Mouse (Mus musculus) intestine, embryonic 15.5 days (tissue): ENCODE measurements around the gene Col5a1. TPM values are rescaled to one million over a fixed set of nuclear protein-coding genes. Genes with fewer than 3 reads are reported as not detected.

Experiments
- ATAC-seq: fragments of 200-750 bp; cut with Nextera tagmentation; 2 replicates; pipeline ENCODE4 v1.8.0; 2017; ENCODE audit warnings: moderate TSS enrichment, moderate library complexity
- H3K27ac ChIP-seq: fragments of 300-500 bp; sonication (generic); 2 replicates; pipeline ENCODE4 v1.5.1; 2015; ENCODE audit warnings: mild to moderate bottlenecking, inconsistent platforms
- H3K27me3 ChIP-seq: fragments of 300-500 bp; sonication (generic); replicated peaks from 2 replicates; pipeline ENCODE4 v1.6.1; 2015; ENCODE audit warnings: inconsistent platforms
- H3K36me3 ChIP-seq: fragments of 300-500 bp; sonication (generic); 2 replicates; pipeline ENCODE4 v1.6.1; 2015; ENCODE audit warnings: inconsistent platforms
- H3K4me1 ChIP-seq: fragments of 300-500 bp; sonication (generic); replicated peaks from 2 replicates; pipeline ENCODE4 v1.6.1; 2015; ENCODE audit warnings: inconsistent platforms
- H3K4me2 ChIP-seq: fragments of 300-500 bp; sonication (generic); replicated peaks from 2 replicates; pipeline ENCODE4 v1.6.1; 2015; ENCODE audit warnings: mild to moderate bottlenecking, inconsistent platforms
- H3K4me3 ChIP-seq: fragments of 300-500 bp; sonication (generic); replicated peaks from 2 replicates; pipeline ENCODE4 v1.5.1; 2015; ENCODE audit warnings: inconsistent platforms
- H3K9ac ChIP-seq: fragments of 300-500 bp; sonication (generic); 2 replicates; pipeline ENCODE4 v1.6.1; 2015; ENCODE audit warnings: inconsistent platforms
- H3K9me3 ChIP-seq: fragments of 300-500 bp; sonication (generic); 2 replicates; pipeline ENCODE4 v1.6.1; 2016; ENCODE audit warnings: inconsistent platforms
- WGBS: fragments of 180-500 bp; shearing (Covaris S2); methylation state at CpG from one replicate; pipeline ENCODE4 v1.1.7; 2015; 5-methylcytosine and 5-hydroxymethylcytosine counted together
- polyA plus RNA-seq: library from polyadenylated mRNA; unstranded; fragments of >200 nt; fragmentation: Nextera tagmentation; extraction: Ambion mirVana; gene quantifications from 2 replicates; pipeline ENCODE4 v1.2.1, GENCODE M21; 2015

The Col5a1 gene
- polyA plus RNA-seq, 1 experiment from 2014 or later, result 97.9 TPM

DNA sequence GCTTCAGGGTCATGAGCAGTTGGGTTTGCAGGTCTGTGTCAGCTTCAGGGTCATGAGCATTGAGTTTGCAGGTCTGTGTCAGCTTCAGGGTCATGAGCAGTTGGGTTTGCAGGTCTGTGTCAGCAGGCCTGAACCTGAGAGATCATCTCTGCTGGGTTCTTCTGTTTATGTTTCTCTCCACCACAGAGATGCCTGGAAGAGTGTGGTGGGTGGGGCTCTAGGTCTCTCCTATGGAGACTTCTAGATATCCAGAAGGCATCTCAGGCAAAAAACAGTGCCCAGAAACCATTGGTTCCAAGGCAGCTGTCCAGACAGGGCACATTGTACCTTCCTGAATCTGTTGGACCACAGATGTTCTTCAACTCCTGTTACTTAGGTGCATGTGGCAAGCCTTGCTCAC, 96.9 kb downstream of the Col5a1 start:
- no peak for ATAC-seq
- Histone ChIP-seq H3K27me3 (no peaks in the 10 kb centered on the region), H3K9me3 (no peaks in the 10 kb centered on the region), H3K4me1 (0 out of 2 replicates have a peak, but pooled peaks cover 4% of the 10 kb centered on the region), H3K4me3 (no peak overlapping the region), H3K4me2 (no peak overlapping the region), H3K9ac (no peak overlapping the region), H3K36me3 (peaks cover 9% of the 10 kb centered on the region; the same call in 1 of the 2 replicates), H3K27ac (no peak overlapping the region)

DNA sequence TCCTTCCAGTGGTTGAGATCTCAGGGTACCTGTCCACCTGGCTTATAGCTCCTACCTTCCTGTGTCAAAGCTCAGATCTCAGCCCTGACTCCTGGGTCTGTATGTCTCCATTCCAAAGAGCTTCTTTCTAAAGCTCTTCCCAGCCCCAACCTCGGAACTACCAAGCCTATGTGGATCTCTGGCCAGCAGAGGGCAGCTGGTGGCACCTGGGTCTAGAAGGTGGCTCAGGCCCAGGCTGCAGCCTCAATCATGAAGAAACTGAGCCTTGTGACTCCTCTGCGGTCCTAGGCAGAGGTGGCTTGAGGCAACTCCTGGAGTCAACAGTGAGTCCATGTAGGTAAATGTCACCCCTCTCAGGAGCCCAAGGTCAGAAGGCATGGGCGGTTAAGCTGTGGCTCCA, 97.7 kb downstream of the Col5a1 start:
- peak; percentile 43; the same call in 1 of the 2 replicates for ATAC-seq
- WGBS, result 51% methylated on average over 3 of the region's 3 CpGs
- no peak overlapping the region for H3K4me2 ChIP-seq
- H3K9ac ChIP-seq, result no peak overlapping the region
- H3K36me3 ChIP-seq, result peaks cover 9% of the 10 kb centered on the region; the same call in 1 of the 2 replicates
- H3K4me1 ChIP-seq, result 0 out of 2 replicates have a peak, but pooled peaks cover 4% of the 10 kb centered on the region
- H3K4me3 ChIP-seq, result no peak overlapping the region
- H3K27ac ChIP-seq, result no peak overlapping the region
- H3K9me3 ChIP-seq, result no peaks in the 10 kb centered on the region
- H3K27me3 ChIP-seq, result no peaks in the 10 kb centered on the region

DNA sequence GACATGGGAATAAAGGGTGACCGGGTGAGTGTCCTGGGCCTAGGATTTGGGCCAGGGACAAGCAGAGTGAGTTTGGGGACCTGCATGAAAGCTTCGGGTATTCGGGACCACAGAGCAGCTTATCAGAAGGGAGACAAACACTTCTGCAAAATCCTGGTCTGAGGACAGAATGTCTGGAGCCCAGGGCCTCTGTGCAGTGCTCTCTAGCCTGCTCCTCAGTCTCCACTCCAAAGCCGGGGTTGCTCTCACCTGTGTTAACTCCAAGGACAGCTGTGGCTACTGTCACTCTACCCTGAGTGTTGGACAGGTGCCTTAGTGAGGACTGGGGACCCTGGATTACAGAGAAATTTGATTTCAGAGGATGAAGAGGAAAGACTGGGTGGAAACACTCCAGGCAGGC, 100.5 kb downstream of the Col5a1 start:
- no peak for ATAC-seq

DNA sequence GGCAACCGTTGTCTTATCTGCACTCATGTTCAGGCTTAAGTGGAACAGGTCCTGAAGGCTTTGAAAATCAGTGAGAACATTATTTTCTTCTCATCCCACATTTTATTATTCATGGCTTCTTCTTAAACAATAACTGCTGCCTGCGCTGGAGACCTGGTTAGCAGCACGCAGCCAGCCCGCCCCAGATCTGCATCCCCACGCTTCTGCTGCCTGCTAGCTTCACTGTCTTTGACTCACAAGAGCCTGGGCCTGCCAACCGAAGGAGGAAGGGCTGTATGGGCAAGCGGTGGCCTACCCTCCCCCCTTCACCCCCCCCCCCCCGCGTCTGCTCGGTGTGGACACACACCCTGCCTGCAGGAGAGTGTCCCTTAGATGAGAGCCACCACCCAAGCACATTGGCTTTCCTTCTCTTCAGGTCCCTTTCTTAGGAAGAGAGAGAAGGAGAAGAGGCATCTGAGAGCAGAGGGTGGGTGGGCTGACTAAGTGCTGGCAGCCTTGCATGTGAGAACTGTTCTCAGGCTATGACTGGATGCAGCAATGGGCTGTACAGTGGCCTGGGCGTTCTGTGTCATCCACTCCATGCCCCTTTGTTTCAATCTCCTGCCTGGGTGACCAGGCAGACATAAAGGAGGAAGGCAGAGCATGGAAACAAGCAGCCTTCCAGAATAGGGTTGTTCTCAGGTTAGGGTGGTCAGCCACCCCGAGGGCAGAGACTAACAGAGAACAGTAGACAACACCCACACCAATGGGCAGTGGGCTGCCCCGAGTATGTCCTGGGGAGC, 104.4 kb downstream of the Col5a1 start:
- H3K27me3 ChIP-seq, result no peaks in the 10 kb centered on the region
- no peak overlapping the region for H3K4me3 ChIP-seq
- 83% methylated on average over 13 of the region's 13 CpGs for WGBS
- H3K4me1 ChIP-seq, result no peaks in the 10 kb centered on the region
- no peak for ATAC-seq
- H3K9me3 ChIP-seq, result no peaks in the 10 kb centered on the region
- no peak overlapping the region for H3K4me2 ChIP-seq
- H3K27ac ChIP-seq, result no peak overlapping the region
- H3K36me3 ChIP-seq, result no peaks in the 10 kb centered on the region; the same call in 1 of the 2 replicates
- H3K9ac ChIP-seq, result no peak overlapping the region

More for the DNA sequence above, 100.5 kb downstream of the Col5a1 start:
- H3K27ac ChIP-seq, result no peak overlapping the region
- H3K9ac ChIP-seq, result no peak overlapping the region
- no peak overlapping the region for H3K4me3 ChIP-seq
- H3K4me1 ChIP-seq, result 0 out of 2 replicates have a peak, but pooled peaks cover 3% of the 10 kb centered on the region
- no peak overlapping the region for H3K4me2 ChIP-seq
- peaks cover 9% of the 10 kb centered on the region for H3K36me3 ChIP-seq
- WGBS, result 86% methylated on average over 4 of the region's 4 CpGs
- H3K9me3 ChIP-seq, result no peaks in the 10 kb centered on the region
- no peaks in the 10 kb centered on the region for H3K27me3 ChIP-seq

DNA sequence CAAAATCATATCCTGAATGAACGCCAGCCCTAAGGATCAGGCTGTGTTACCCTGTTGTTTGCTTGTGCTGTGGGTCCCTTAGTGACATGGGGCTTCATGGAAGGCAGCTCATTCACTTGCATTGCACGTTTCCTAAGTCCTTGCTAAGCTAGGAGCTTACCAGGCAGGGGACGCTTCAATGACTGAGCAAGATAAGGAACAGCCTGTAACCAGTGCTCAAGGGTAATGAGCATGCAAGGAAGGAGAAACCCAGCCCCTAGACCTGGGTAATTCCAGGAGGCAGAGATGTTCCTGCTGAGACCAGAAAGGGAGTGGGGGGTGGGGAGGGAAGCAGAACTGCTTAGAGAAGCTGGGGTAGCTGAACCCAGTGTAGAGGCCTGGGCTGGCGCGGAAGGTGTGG, 107.2 kb downstream of the Col5a1 start:
- Histone ChIP-seq H3K27ac (no peak overlapping the region), H3K4me3 (no peak overlapping the region), H3K36me3 (peaks cover 6% of the 10 kb centered on the region), H3K4me2 (no peak overlapping the region), H3K9me3 (no peaks in the 10 kb centered on the region), H3K4me1 (no peaks in the 10 kb centered on the region), H3K9ac (no peak overlapping the region), H3K27me3 (no peaks in the 10 kb centered on the region)
- no peak for ATAC-seq
- 74% methylated on average over 5 of the region's 5 CpGs for WGBS

DNA sequence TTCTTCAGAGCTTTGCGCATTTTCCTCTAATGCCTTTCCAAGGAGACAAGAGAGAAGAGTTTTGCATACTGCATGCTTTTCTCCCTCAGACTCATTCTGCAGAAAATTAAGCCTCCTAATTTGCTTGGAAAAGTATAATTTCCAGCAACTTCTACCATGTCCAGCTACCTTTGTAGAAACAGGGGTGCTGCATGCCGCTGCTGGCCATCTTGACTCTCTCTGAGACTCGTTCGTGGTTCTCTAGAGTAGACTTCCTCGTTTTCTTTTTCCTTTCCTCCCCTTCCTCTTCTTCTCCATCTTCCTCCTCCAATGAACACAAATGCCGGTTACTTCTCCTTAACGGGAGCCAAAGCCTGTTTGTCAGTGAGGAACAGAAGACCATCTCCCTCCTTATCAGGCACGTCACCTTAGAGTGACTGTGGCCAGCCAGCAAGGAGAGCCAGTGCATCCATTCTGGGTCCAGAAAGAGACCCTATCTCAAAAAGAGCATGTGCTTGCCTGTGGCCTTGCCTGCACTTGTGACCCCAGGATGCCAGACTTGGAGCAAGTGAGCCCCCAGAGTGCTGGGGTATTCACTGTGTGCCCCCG, 113.9 kb downstream of the Col5a1 start:
- Histone ChIP-seq H3K27ac (no peak overlapping the region), H3K4me2 (no peak overlapping the region), H3K27me3 (no peaks in the 10 kb centered on the region), H3K4me1 (no peaks in the 10 kb centered on the region), H3K9me3 (no peaks in the 10 kb centered on the region), H3K4me3 (no peak overlapping the region), H3K36me3 (peaks cover 29% of the 10 kb centered on the region), H3K9ac (no peak overlapping the region)
- 86% methylated on average over 9 of the region's 9 CpGs for WGBS
- no peak for ATAC-seq

DNA sequence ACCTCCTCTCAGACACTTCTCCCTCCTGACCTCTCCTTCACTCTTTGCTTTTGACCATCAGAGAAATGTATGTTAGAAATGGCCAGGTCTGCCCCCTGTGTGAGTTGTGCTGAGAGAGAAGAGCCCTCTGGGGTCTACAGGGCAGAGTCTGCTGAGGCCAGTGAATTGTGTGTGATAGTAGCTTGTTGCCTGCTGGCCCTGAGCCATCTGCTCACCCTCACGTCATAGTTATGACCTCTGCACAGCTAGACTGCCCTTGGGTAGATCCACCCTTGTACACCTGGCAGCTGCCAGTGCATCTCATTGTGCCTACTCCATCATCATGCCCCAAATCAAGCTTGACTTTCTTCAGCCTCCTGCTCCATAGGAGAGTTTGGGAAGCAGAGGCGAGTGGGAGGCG, 114.4 kb downstream of the Col5a1 start:
- Histone ChIP-seq H3K36me3 (peaks cover 29% of the 10 kb centered on the region), H3K9ac (no peak overlapping the region), H3K9me3 (no peaks in the 10 kb centered on the region), H3K4me3 (no peak overlapping the region), H3K27me3 (no peaks in the 10 kb centered on the region), H3K4me1 (no peaks in the 10 kb centered on the region), H3K4me2 (no peak overlapping the region), H3K27ac (no peak overlapping the region)
- 75% methylated on average over 3 of the region's 3 CpGs for WGBS
- ATAC-seq, result no peak

DNA sequence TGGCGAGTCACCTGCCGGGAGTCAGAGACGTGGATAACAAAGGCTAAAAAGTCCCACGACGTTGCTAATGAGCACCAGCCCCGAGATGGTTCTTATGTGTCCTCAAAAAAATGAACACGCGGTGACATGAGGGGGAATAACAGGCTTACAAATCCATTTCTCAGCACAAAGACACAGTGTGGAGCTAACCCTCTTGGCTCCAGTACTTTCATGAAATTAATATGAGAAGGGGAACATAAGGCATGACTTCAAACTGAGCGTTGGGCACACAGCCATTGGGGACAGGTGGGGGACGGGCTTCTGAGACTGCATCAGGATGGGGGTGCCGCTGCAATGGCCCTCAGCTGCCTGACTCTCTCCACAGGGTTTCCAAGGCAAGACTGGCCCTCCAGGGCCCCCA, 115.0 kb downstream of the Col5a1 start:
- H3K27ac ChIP-seq, result no peak overlapping the region
- no peaks in the 10 kb centered on the region for H3K4me1 ChIP-seq
- H3K27me3 ChIP-seq, result no peaks in the 10 kb centered on the region
- ATAC-seq, result no peak
- no peak overlapping the region for H3K4me3 ChIP-seq
- peaks cover 29% of the 10 kb centered on the region for H3K36me3 ChIP-seq
- H3K9ac ChIP-seq, result no peak overlapping the region
- H3K9me3 ChIP-seq, result no peaks in the 10 kb centered on the region
- H3K4me2 ChIP-seq, result no peak overlapping the region
- 89% methylated on average over 11 of the region's 11 CpGs for WGBS

DNA sequence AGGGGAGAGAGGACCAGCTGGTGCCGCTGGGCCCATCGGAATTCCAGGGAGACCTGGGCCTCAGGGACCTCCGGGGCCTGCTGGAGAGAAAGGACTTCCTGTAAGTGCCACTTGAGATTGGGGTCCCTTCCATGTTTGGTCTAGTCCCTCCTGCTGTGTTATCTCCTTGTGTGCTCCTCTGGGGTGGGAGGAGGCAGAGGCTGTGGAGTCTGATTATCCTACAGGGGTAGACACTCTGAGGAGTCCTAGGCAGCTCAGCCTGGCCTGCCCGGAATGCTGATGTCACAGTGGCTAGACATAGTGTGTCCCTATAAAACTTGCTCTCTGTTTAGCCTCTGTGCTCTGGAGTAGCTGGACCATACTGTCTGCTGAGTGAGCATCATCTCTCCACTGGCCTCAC, 119.0 kb downstream of the Col5a1 start:
- 81% methylated on average over 4 of the region's 4 CpGs for WGBS
- no peak; the same call in 1 of the 2 replicates for ATAC-seq
- H3K27ac ChIP-seq, result no peak overlapping the region
- no peaks in the 10 kb centered on the region for H3K4me1 ChIP-seq
- H3K4me3 ChIP-seq, result no peak overlapping the region
- no peak overlapping the region for H3K9ac ChIP-seq
- H3K36me3 ChIP-seq, result peaks cover 17% of the 10 kb centered on the region; the same call in 1 of the 2 replicates
- no peaks in the 10 kb centered on the region for H3K9me3 ChIP-seq
- H3K27me3 ChIP-seq, result no peaks in the 10 kb centered on the region
- no peak overlapping the region for H3K4me2 ChIP-seq

DNA sequence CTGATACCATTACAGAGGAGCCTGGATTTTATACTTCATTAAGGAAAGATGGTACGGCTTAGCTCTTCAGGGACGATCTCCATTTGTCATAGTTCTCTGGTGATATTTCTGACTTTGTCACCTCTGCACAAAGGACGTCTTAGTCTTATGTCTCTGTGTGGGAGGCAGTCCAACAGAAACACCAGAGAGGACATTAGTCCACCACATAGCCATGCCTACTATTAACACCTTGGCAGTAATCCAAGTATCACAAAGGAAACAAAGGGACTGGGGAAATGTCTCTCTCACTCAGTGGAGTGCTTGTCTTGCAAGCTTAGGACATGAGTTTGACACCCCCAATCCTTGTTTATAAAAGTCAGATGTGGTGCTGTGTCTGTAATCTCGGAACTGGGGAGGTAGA, 122.0 kb downstream of the Col5a1 start:
- no peak for ATAC-seq
- no peak overlapping the region for H3K4me2 ChIP-seq
- H3K9me3 ChIP-seq, result no peaks in the 10 kb centered on the region
- no peak overlapping the region for H3K4me3 ChIP-seq
- peaks cover 17% of the 10 kb centered on the region; the same call in 1 of the 2 replicates for H3K36me3 ChIP-seq
- H3K27me3 ChIP-seq, result no peaks in the 10 kb centered on the region
- H3K4me1 ChIP-seq, result no peaks in the 10 kb centered on the region
- WGBS, result 56% methylated on average over 4 of the region's 4 CpGs
- no peak overlapping the region for H3K9ac ChIP-seq
- H3K27ac ChIP-seq, result no peak overlapping the region

DNA sequence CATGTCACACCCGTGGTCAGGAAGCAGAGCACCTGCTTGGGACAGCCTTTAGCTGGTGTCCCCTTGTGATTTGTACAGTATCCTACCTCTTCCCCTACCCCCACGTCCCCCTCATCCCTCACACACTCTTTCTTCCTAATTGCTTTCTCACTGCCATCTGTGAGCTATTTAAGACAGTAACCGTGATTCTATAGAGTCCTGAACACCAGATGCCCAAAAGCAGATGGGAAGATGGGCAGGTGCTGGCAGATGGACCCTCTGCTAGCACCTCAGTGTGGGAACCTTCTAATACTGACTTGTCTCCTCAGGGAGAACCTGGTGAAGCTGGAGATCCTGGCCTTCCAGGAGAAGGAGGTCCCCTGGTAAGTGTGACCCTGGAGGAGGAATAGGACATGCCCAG, 126.1 kb downstream of the Col5a1 start:
- 80% methylated on average over 3 of the region's 3 CpGs for WGBS
- no peaks in the 10 kb centered on the region for H3K27me3 ChIP-seq
- no peak overlapping the region for H3K27ac ChIP-seq
- H3K36me3 ChIP-seq, result peaks cover 9% of the 10 kb centered on the region
- no peaks in the 10 kb centered on the region for H3K9me3 ChIP-seq
- H3K9ac ChIP-seq, result no peak overlapping the region
- H3K4me1 ChIP-seq, result no peaks in the 10 kb centered on the region
- H3K4me3 ChIP-seq, result no peak overlapping the region
- no peak overlapping the region for H3K4me2 ChIP-seq
- ATAC-seq, result no peak

DNA sequence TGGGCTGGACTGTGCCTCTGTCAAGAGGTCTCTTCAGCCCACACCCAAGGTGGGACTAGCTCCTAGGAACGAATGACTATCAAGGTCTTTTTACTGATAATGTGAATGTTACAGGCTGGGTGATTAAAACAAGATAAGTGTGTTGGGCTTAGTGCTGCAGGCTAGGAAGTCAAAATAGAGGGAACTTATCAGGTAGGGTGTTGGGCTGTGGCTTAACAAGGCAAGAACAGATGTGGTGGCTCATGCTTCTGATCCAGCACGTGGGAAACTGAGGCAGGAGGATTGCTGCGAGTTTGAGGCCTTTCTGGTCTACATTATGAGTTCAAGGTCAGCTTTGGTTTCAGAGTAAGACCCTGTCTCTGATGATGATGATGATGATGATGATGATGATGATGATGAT, 128.6 kb downstream of the Col5a1 start:
- no peak overlapping the region for H3K27ac ChIP-seq
- H3K27me3 ChIP-seq, result no peaks in the 10 kb centered on the region
- WGBS, result 79% methylated on average over 3 of the region's 3 CpGs
- ATAC-seq, result no peak
- no peaks in the 10 kb centered on the region for H3K9me3 ChIP-seq
- peaks cover 14% of the 10 kb centered on the region; the same call in 1 of the 2 replicates for H3K36me3 ChIP-seq
- H3K4me3 ChIP-seq, result no peak overlapping the region
- no peak overlapping the region for H3K4me2 ChIP-seq
- H3K4me1 ChIP-seq, result no peaks in the 10 kb centered on the region
- no peak overlapping the region for H3K9ac ChIP-seq

DNA sequence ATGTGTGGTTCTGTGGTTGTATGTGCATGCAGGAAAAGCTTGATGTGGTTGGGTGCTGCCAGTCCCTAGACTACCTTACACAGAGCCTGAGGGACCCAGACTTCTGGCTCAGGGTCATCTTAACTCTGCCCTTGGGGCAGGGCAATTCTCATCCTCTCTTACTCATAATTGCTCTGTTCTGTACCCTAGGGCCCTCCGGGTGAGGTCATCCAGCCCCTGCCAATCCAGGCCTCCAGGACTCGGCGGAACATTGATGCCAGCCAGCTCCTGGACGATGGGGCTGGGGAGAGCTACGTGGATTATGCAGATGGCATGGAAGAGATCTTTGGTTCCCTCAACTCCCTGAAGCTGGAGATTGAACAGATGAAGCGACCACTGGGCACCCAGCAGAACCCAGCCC, 138.2 kb downstream of the Col5a1 start:
- no peak overlapping the region for H3K4me3 ChIP-seq
- no peaks in the 10 kb centered on the region for H3K9me3 ChIP-seq
- H3K36me3 ChIP-seq, result peaks cover 20% of the 10 kb centered on the region
- H3K9ac ChIP-seq, result no peak overlapping the region
- no peak for ATAC-seq
- H3K27ac ChIP-seq, result no peak overlapping the region
- no peaks in the 10 kb centered on the region for H3K27me3 ChIP-seq
- WGBS, result 91% methylated on average over 6 of the region's 6 CpGs
- H3K4me1 ChIP-seq, result no peaks in the 10 kb centered on the region
- H3K4me2 ChIP-seq, result no peak overlapping the region
